Mouse (Mus musculus): ENCODE data around the gene Fars2. TPM values are rescaled to one million over a fixed set of nuclear protein-coding genes. Genes with fewer than 3 reads are reported as not detected.

The Fars2 gene
- polyA plus RNA-seq, 1 experiment from 2014 or later, result 30.5 TPM

- Histone ChIP-seq H3K4me2 (no peak overlapping the region), H3K9ac (ENCODE audit: low read length) (no peak overlapping the region), H3K4me1 (ENCODE audit: control insufficient read depth, insufficient read depth, low read length) (no peaks in the 10 kb centered on the region), H3K9me3 (ENCODE audit: control insufficient read depth, low read length) (no peaks in the 10 kb centered on the region), H3K36me3 (ENCODE audit: control insufficient read depth, insufficient read depth, low read length) (no peaks in the 10 kb centered on the region), H3K27ac (ENCODE audit: low read depth, low read length) (no peak overlapping the region), H3K4me3 (ENCODE audit: low read depth, low read length) (no peak overlapping the region), H3K27me3 (ENCODE audit: control insufficient read depth, insufficient read depth, low read length) (no peaks in the 10 kb centered on the region)
- ATAC-seq (ENCODE audit: low FRiP score) (no peak), DNase-seq (ENCODE audit: low spot score, missing footprints) (no peak)
- WGBS, result 92% methylated on average over 5 of the region's 5 CpGs
Measured at GRCm38 (mm10) chr13:36096684-36097383, 20.4 kb upstream of the Fars2 start.

DNA sequence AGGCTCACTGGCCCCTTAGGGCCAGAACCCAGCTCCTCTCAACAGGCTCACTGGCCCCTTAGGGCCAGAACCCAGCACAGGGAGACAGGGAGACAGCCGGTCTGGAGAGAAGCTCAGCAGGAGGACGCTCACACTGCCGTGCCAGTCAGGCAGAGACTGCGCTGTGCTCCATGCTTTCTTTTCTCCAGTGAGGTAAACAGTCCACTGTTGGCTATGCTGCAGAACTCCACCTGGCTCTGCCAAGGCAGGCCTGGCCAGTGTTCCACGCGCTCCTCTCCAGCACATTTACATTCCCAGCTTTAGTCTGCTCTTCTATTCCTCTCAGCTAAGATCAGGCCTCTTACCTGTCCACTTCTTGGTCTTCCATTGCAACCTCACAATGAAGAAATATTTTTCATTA lies 11.6 kb upstream of the Fars2 start:
- Histone ChIP-seq H3K9ac (ENCODE audit: low read length) (no peak overlapping the region), H3K9me3 (ENCODE audit: control insufficient read depth, low read length) (no peaks in the 10 kb centered on the region), H3K36me3 (ENCODE audit: control insufficient read depth, insufficient read depth, low read length) (no peaks in the 10 kb centered on the region), H3K4me3 (ENCODE audit: low read depth, low read length) (no peak overlapping the region), H3K27ac (ENCODE audit: low read depth, low read length) (no peak overlapping the region), H3K4me2 (no peak overlapping the region), H3K27me3 (ENCODE audit: control insufficient read depth, insufficient read depth, low read length) (no peaks in the 10 kb centered on the region), H3K4me1 (ENCODE audit: control insufficient read depth, insufficient read depth, low read length) (no peaks in the 10 kb centered on the region)
- DNase-seq (ENCODE audit: low spot score, missing footprints) (no peak), ATAC-seq (ENCODE audit: low FRiP score) (no peak)
- WGBS, result 82% methylated on average over 6 of the region's 6 CpGs

- DNase-seq (ENCODE audit: low spot score, missing footprints), result no peak
Measured at GRCm38 (mm10) chr13:36108528-36108927, 8.7 kb upstream of the Fars2 start.

DNA sequence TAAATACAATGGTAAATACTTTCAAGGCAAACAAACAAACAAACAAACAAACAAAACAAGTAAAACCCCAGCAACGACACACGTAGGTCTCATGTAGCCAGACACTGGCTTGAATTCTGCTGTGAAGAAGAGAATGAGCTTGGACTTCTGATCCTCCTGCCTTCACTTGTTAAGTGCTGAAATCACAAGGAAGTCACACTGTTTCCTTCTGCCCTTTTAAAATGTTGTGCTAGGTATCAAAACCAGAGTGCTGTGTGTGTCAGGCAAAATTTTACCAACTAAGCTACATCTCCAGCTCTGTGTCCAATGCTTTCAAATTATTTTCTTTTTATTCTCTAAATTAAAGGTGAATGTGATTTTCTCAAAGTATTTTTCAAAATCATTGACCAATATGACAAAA lies 5.9 kb upstream of the Fars2 start:
- Histone ChIP-seq H3K36me3 (ENCODE audit: control insufficient read depth, insufficient read depth, low read length) (no peaks in the 10 kb centered on the region), H3K9me3 (ENCODE audit: control insufficient read depth, low read length) (no peaks in the 10 kb centered on the region), H3K4me1 (ENCODE audit: control insufficient read depth, insufficient read depth, low read length) (no peaks in the 10 kb centered on the region), H3K4me3 (ENCODE audit: low read depth, low read length) (no peak overlapping the region), H3K27ac (ENCODE audit: low read depth, low read length) (no peak overlapping the region), H3K9ac (ENCODE audit: low read length) (no peak overlapping the region), H3K4me2 (no peak overlapping the region), H3K27me3 (ENCODE audit: control insufficient read depth, insufficient read depth, low read length) (no peaks in the 10 kb centered on the region)
- DNase-seq (ENCODE audit: low spot score, missing footprints), result no peak
- no peak for ATAC-seq (ENCODE audit: low FRiP score)
- 89% methylated on average over 2 of the region's 2 CpGs for WGBS

More at GRCm38 (mm10) chr13:36108528-36108927, 8.7 kb upstream of the Fars2 start:
- no peak overlapping the region for H3K4me3 ChIP-seq (ENCODE audit: low read depth, low read length)
- no peak overlapping the region for H3K9ac ChIP-seq (ENCODE audit: low read length)
- no peaks in the 10 kb centered on the region for H3K9me3 ChIP-seq (ENCODE audit: control insufficient read depth, low read length)
- ATAC-seq (ENCODE audit: low FRiP score), result no peak
- no peaks in the 10 kb centered on the region for H3K27me3 ChIP-seq (ENCODE audit: control insufficient read depth, insufficient read depth, low read length)
- H3K36me3 ChIP-seq (ENCODE audit: control insufficient read depth, insufficient read depth, low read length), result no peaks in the 10 kb centered on the region
- H3K4me1 ChIP-seq (ENCODE audit: control insufficient read depth, insufficient read depth, low read length), result no peaks in the 10 kb centered on the region
- no peak overlapping the region for H3K4me2 ChIP-seq
- WGBS, result 100% methylated on average over 4 of the region's 4 CpGs
- no peak overlapping the region for H3K27ac ChIP-seq (ENCODE audit: low read depth, low read length)

DNA sequence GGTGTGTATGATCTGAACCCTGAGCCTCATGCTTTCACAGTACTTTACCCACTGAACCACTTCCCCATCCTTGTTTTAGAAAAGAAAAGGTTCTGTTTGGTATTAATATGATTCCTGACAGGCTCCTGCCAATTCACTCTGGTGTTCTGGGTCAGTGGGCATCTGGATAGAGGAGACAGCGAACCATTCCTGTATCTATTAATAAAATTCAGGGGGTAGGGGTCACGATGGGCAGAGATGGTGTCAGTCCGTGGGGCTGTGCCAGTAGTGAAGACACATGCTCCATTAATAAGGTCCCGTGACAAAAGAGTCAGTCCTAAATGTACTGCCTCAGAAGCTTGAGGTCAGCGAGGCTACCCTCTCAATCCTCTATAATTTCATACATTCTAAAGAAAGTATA lies 4.0 kb upstream of the Fars2 start:
- H3K36me3 ChIP-seq (ENCODE audit: control insufficient read depth, insufficient read depth, low read length), result no peaks in the 10 kb centered on the region
- no peak overlapping the region for H3K27ac ChIP-seq (ENCODE audit: low read depth, low read length)
- H3K4me1 ChIP-seq (ENCODE audit: control insufficient read depth, insufficient read depth, low read length), result peaks cover 4% of the 10 kb centered on the region; the same call in 1 of the 2 replicates
- no peak overlapping the region for H3K4me3 ChIP-seq (ENCODE audit: low read depth, low read length)
- WGBS, result 91% methylated on average over 5 of the region's 5 CpGs
- no peaks in the 10 kb centered on the region for H3K27me3 ChIP-seq (ENCODE audit: control insufficient read depth, insufficient read depth, low read length)
- ATAC-seq (ENCODE audit: low FRiP score) (no peak), DNase-seq (ENCODE audit: low spot score, missing footprints) (no peak)
- H3K9ac ChIP-seq (ENCODE audit: low read length), result no peak overlapping the region
- H3K4me2 ChIP-seq, result no peak overlapping the region
- H3K9me3 ChIP-seq (ENCODE audit: control insufficient read depth, low read length), result no peaks in the 10 kb centered on the region

DNA sequence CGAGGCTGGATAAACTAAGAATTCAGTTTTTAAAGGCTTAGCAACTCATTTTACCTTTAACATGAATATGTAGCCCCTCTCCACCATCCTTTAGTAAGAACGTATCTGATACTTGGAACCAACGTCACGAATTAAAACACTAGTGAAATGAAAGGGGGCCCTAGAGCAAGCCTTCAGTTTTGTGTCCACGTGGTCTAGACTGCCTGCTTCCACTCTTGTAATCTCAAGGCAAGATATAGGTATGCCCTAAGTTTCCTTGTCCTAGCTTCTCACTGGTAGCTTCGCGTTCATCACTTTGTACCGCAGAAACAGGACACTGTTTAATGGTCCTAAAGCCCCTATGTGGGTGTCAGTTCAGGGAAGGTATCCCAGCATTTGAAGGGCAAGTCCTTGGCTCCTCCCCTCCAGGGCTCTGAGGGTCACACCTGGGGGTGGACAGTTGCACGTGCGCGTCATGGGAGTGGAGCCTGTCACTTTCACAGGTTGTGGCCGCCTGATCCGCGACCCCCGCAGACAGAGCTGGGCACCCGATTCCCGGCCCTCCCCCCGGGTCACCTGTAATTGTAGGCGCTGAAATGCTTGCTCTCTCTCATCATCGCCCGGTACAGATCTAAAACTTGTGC lies 581 bp upstream of the Fars2 start:
- H3K27ac ChIP-seq (ENCODE audit: low read depth, low read length), result no peak overlapping the region

GRCm38 (mm10) chr13:36119684-36120083 lies 2.5 kb downstream of the Fars2 start:
- H3K9me3 ChIP-seq (ENCODE audit: control insufficient read depth, low read length), result no peaks in the 10 kb centered on the region
- no peak for ATAC-seq (ENCODE audit: low FRiP score)

More for the DNA sequence above, 581 bp upstream of the Fars2 start:
- DNase-seq (ENCODE audit: low spot score, missing footprints) (peak; percentile 90), ATAC-seq (ENCODE audit: low FRiP score) (peak; percentile 37)
- H3K4me3 ChIP-seq (ENCODE audit: low read depth, low read length), result peak overlapping the region; percentile 64
- H3K27me3 ChIP-seq (ENCODE audit: control insufficient read depth, insufficient read depth, low read length), result no peaks in the 10 kb centered on the region
- peaks cover 8% of the 10 kb centered on the region for H3K4me1 ChIP-seq (ENCODE audit: control insufficient read depth, insufficient read depth, low read length)
- peak overlapping the region; percentile 84 for H3K4me2 ChIP-seq
- no peaks in the 10 kb centered on the region for H3K36me3 ChIP-seq (ENCODE audit: control insufficient read depth, insufficient read depth, low read length)
- 7% methylated on average over 21 of the region's 21 CpGs for WGBS
- peak overlapping the region; percentile 77 for H3K9ac ChIP-seq (ENCODE audit: low read length)
- H3K9me3 ChIP-seq (ENCODE audit: control insufficient read depth, low read length), result no peaks in the 10 kb centered on the region

GRCm38 (mm10) chr13:36120606-36121005 lies 3.4 kb downstream of the Fars2 start:
- peaks cover 8% of the 10 kb centered on the region for H3K4me1 ChIP-seq (ENCODE audit: control insufficient read depth, insufficient read depth, low read length)
- H3K4me3 ChIP-seq (ENCODE audit: low read depth, low read length), result no peak overlapping the region
- H3K9ac ChIP-seq (ENCODE audit: low read length), result no peak overlapping the region
- no peak overlapping the region for H3K27ac ChIP-seq (ENCODE audit: low read depth, low read length)
- DNase-seq (ENCODE audit: low spot score, missing footprints) (no peak), ATAC-seq (ENCODE audit: low FRiP score) (no peak)
- H3K27me3 ChIP-seq (ENCODE audit: control insufficient read depth, insufficient read depth, low read length), result no peaks in the 10 kb centered on the region
- no peak overlapping the region for H3K4me2 ChIP-seq
- H3K36me3 ChIP-seq (ENCODE audit: control insufficient read depth, insufficient read depth, low read length), result no peaks in the 10 kb centered on the region
- H3K9me3 ChIP-seq (ENCODE audit: control insufficient read depth, low read length), result no peaks in the 10 kb centered on the region

More at GRCm38 (mm10) chr13:36119684-36120083, 2.5 kb downstream of the Fars2 start:
- Histone ChIP-seq H3K4me1 (ENCODE audit: control insufficient read depth, insufficient read depth, low read length) (peaks cover 8% of the 10 kb centered on the region), H3K9ac (ENCODE audit: low read length) (no peak overlapping the region), H3K27ac (ENCODE audit: low read depth, low read length) (no peak overlapping the region), H3K4me2 (no peak overlapping the region), H3K4me3 (ENCODE audit: low read depth, low read length) (no peak overlapping the region), H3K27me3 (ENCODE audit: control insufficient read depth, insufficient read depth, low read length) (no peaks in the 10 kb centered on the region), H3K36me3 (ENCODE audit: control insufficient read depth, insufficient read depth, low read length) (no peaks in the 10 kb centered on the region)
- WGBS, result 73% methylated on average over 4 of the region's 4 CpGs
- no peak for DNase-seq (ENCODE audit: low spot score, missing footprints)

- no peak for DNase-seq (ENCODE audit: low spot score, missing footprints)
- WGBS, result 63% methylated on average over 2 of the region's 2 CpGs
- Histone ChIP-seq H3K9me3 (ENCODE audit: control insufficient read depth, low read length) (no peaks in the 10 kb centered on the region), H3K27me3 (ENCODE audit: control insufficient read depth, insufficient read depth, low read length) (no peaks in the 10 kb centered on the region), H3K36me3 (ENCODE audit: control insufficient read depth, insufficient read depth, low read length) (no peaks in the 10 kb centered on the region), H3K27ac (ENCODE audit: low read depth, low read length) (no peak overlapping the region), H3K4me2 (no peak overlapping the region), H3K9ac (ENCODE audit: low read length) (no peak overlapping the region), H3K4me1 (ENCODE audit: control insufficient read depth, insufficient read depth, low read length) (no peaks in the 10 kb centered on the region), H3K4me3 (ENCODE audit: low read depth, low read length) (no peak overlapping the region)
- no peak for ATAC-seq (ENCODE audit: low FRiP score)
Measured at GRCm38 (mm10) chr13:36129360-36130054, 12.3 kb downstream of the Fars2 start.

All from midbrain, embryonic 11.5 days (tissue).